Mouse (Mus musculus): ENCODE results near the gene Lrif1. TPM values are rescaled to one million over a fixed set of nuclear protein-coding genes. Genes with fewer than 3 reads are reported as not detected.

Gene Lrif1
- polyA plus RNA-seq, 1 experiment from 2014 or later: 26.4 TPM

Other genes starting within 250 kb of the Lrif1 start
- 0.80 and 1.2 TPM in 2 replicates for gene Dennd2d, start 202.6 kb upstream of the Lrif1 start, polyA plus RNA-seq (2014; fragmentation: Nextera tagmentation; extraction: Ambion mirVana)
- gene Dram2, start 137.2 kb upstream of the Lrif1 start, polyA plus RNA-seq (2014; fragmentation: Nextera tagmentation; extraction: Ambion mirVana): 40.3 and 44.9 TPM in 2 replicates
- gene Cept1, start 137.2 kb upstream of the Lrif1 start, polyA plus RNA-seq (2014; fragmentation: Nextera tagmentation; extraction: Ambion mirVana): 48.3 and 57.4 TPM in 2 replicates
- 3.8 and 5.1 TPM in 2 replicates for gene Cd53, start 105.2 kb downstream of the Lrif1 start, polyA plus RNA-seq (2014; fragmentation: Nextera tagmentation; extraction: Ambion mirVana)
- not detected in 2 replicates for gene Olfr266, start 141.3 kb downstream of the Lrif1 start, polyA plus RNA-seq (2014; fragmentation: Nextera tagmentation; extraction: Ambion mirVana)

Measured in embryonic facial prominence, embryonic 11.5 days (tissue).